Mouse (Mus musculus): ENCODE data around the gene Akap6. TPM values are rescaled to one million over a fixed set of nuclear protein-coding genes. Genes with fewer than 3 reads are reported as not detected.

The Akap6 gene
- total and polyA plus RNA-seq, 2 experiments, result 0.01 to 0.09 TPM

DNA sequence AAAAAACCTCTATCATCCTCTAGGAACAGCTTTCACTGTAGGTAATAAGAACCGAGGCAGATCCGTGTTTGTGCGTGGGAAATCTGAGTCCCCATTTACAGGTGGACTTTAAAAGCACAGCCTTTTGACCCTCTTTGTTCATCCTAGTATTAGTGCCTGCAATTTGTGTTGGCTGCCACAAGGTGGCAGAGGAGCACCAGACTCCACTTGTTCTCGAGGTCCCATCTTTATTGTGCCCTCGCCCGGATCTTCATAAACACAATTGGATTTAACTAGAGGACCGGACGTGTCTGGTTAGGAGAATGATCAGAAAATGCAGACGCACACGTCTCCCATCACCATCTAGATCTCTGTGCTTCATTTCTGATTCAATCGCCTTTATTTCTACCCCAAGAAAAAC lies 219.8 kb downstream of the Akap6 start:
- TF ChIP-seq CTCF (IDR thresholded peaks at IDR 0.05; ENCODE audit: low read depth, low read length), result peak; percentile 72
- no peak for TF ChIP-seq POLR2A (IDR thresholded peaks at IDR 0.05; ENCODE audit: extremely low read depth, insufficient read depth, low read length)
- WGBS, result 38% methylated on average over 11 of the region's 11 CpGs
- H3K27me3 ChIP-seq (ENCODE audit: control insufficient read depth, insufficient read depth, low read length), result no peaks in the 10 kb centered on the region
- H3K36me3 ChIP-seq (ENCODE audit: control insufficient read depth, insufficient read depth, low read length), result no peaks in the 10 kb centered on the region
- H3K4me3 ChIP-seq (ENCODE audit: insufficient read depth, low read depth, low read length), result no peak overlapping the region
- H3K9ac ChIP-seq (ENCODE audit: low read depth, low read length), result no peak overlapping the region
- H3K79me2 ChIP-seq (ENCODE audit: control insufficient read depth, insufficient read depth, low read length), result no peaks in the 10 kb centered on the region
- H3K4me1 ChIP-seq (ENCODE audit: control insufficient read depth, insufficient read depth, low read length), result no peaks in the 10 kb centered on the region
- DNase-seq (ENCODE audit: extremely low read depth, low read depth, low spot score), result no peak
- no peak overlapping the region for H3K27ac ChIP-seq (replicated peaks; ENCODE audit: insufficient read depth, low read depth, low read length)

DNA sequence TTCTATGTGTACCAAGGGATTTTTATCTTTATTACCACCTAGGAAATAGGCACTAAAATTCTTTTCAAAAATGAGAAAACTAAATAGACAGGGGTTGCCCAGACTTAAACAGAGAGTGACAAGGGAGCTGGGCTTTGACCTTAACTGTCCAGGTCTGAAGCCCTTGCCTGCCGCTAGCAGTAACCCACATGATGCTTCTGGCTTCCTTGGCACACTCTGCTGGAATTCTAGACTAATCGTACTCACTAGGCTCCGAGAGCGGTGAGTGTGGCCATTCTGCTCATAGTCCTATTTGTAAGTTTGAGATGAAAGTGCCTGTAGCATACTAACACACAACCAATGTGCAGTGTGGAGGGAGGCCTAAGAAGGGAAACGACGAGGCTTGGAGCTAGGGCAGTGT lies 223.3 kb downstream of the Akap6 start:
- no peak overlapping the region for H3K9ac ChIP-seq (ENCODE audit: low read depth, low read length)
- no peaks in the 10 kb centered on the region for H3K4me1 ChIP-seq (ENCODE audit: control insufficient read depth, insufficient read depth, low read length)
- H3K27ac ChIP-seq (replicated peaks; ENCODE audit: insufficient read depth, low read depth, low read length), result no peak overlapping the region
- 85% methylated on average over 6 of the region's 6 CpGs for WGBS
- no peaks in the 10 kb centered on the region for H3K79me2 ChIP-seq (ENCODE audit: control insufficient read depth, insufficient read depth, low read length)
- DNase-seq (ENCODE audit: extremely low read depth, low read depth, low spot score), result no peak
- no peaks in the 10 kb centered on the region for H3K27me3 ChIP-seq (ENCODE audit: control insufficient read depth, insufficient read depth, low read length)
- H3K4me3 ChIP-seq (ENCODE audit: insufficient read depth, low read depth, low read length), result no peak overlapping the region
- H3K36me3 ChIP-seq (ENCODE audit: control insufficient read depth, insufficient read depth, low read length), result no peaks in the 10 kb centered on the region
- TF ChIP-seq POLR2A (IDR thresholded peaks at IDR 0.05; ENCODE audit: extremely low read depth, insufficient read depth, low read length) (no peak), CTCF (IDR thresholded peaks at IDR 0.05; ENCODE audit: low read depth, low read length) (no peak)

DNA sequence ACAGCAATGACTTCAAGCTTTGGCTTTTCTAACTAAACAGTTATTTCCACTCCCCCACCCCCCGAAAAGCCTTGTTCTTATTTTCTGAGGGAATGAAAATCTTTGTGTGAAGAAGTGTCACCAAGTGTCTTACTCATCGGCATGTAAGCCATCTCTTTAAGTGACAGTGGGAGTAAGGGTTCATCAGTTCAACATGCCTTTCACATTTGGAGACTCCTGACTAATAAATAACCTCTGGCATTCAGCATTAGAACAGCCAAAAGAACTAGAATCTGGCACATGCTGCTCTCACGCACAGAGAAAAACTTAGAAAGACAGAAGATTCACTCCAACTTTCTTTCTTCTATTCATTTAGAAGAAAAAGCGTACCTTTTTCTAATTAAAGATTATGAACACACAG lies 226.3 kb downstream of the Akap6 start:
- TF ChIP-seq CTCF (IDR thresholded peaks at IDR 0.05; ENCODE audit: low read depth, low read length) (no peak), POLR2A (IDR thresholded peaks at IDR 0.05; ENCODE audit: extremely low read depth, insufficient read depth, low read length) (no peak)
- 81% methylated on average over 4 of the region's 4 CpGs for WGBS

DNA sequence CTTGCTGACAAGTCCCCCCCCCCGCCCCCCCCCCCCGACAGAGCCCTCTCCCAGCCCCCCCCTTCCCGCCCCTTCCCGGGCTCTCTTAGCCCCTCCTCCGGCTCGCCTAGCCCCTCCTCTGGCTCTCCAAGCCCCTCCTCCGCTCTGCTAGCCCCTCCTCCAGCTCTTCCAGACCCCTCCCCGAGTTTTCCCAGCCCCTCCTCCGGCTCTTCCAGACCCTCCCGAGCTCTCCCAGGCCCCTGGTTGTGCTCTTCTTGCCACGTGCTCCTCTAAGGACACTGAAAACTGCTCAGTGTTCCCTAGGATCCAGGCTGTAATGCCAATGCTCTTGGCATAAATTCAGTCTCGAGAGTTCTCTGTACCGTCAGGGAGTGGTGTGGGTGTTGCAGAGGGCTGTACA lies 234.6 kb downstream of the Akap6 start:
- Histone ChIP-seq H3K4me3 (ENCODE audit: insufficient read depth, low read depth, low read length) (no peak overlapping the region), H3K79me2 (ENCODE audit: control insufficient read depth, insufficient read depth, low read length) (no peaks in the 10 kb centered on the region), H3K36me3 (ENCODE audit: control insufficient read depth, insufficient read depth, low read length) (no peaks in the 10 kb centered on the region), H3K27ac (replicated peaks; ENCODE audit: insufficient read depth, low read depth, low read length) (no peak overlapping the region), H3K4me1 (ENCODE audit: control insufficient read depth, insufficient read depth, low read length) (no peaks in the 10 kb centered on the region), H3K27me3 (ENCODE audit: control insufficient read depth, insufficient read depth, low read length) (no peaks in the 10 kb centered on the region), H3K9ac (ENCODE audit: low read depth, low read length) (no peak overlapping the region)
- 52% methylated on average over 9 of the region's 13 CpGs for WGBS
- TF ChIP-seq CTCF (IDR thresholded peaks at IDR 0.05; ENCODE audit: low read depth, low read length) (no peak), POLR2A (IDR thresholded peaks at IDR 0.05; ENCODE audit: extremely low read depth, insufficient read depth, low read length) (no peak)
- DNase-seq (ENCODE audit: extremely low read depth, low read depth, low spot score), result no peak

More for the DNA sequence above, 226.3 kb downstream of the Akap6 start:
- Histone ChIP-seq H3K9ac (ENCODE audit: low read depth, low read length) (no peak overlapping the region), H3K4me1 (ENCODE audit: control insufficient read depth, insufficient read depth, low read length) (no peaks in the 10 kb centered on the region), H3K79me2 (ENCODE audit: control insufficient read depth, insufficient read depth, low read length) (no peaks in the 10 kb centered on the region), H3K27ac (replicated peaks; ENCODE audit: insufficient read depth, low read depth, low read length) (no peak overlapping the region), H3K27me3 (ENCODE audit: control insufficient read depth, insufficient read depth, low read length) (no peaks in the 10 kb centered on the region), H3K36me3 (ENCODE audit: control insufficient read depth, insufficient read depth, low read length) (no peaks in the 10 kb centered on the region), H3K4me3 (ENCODE audit: insufficient read depth, low read depth, low read length) (no peak overlapping the region)
- no peak for DNase-seq (ENCODE audit: extremely low read depth, low read depth, low spot score)

DNA sequence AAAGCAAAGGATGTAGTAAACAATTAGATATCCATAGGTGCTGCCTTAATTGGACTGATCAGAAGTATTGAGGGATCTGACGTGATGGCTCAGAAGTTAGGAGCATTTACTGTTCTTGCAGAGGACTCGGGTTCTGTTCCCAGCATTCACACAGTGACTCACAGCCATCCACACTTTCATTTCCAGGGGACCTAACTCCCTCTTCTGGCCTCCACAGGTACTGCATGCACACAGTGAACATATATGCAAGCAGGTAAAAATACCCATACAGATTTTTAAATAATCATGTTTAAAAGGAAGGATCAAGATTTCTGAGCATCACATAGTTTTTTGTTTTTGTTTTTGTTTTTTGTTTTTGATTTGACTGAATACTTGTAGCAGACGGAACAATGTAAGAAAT lies 235.8 kb downstream of the Akap6 start:
- no peaks in the 10 kb centered on the region for H3K79me2 ChIP-seq (ENCODE audit: control insufficient read depth, insufficient read depth, low read length)
- H3K27ac ChIP-seq (replicated peaks; ENCODE audit: insufficient read depth, low read depth, low read length), result no peak overlapping the region
- 93% methylated on average over 3 of the region's 3 CpGs for WGBS
- H3K9ac ChIP-seq (ENCODE audit: low read depth, low read length), result no peak overlapping the region
- H3K36me3 ChIP-seq (ENCODE audit: control insufficient read depth, insufficient read depth, low read length), result no peaks in the 10 kb centered on the region
- H3K4me3 ChIP-seq (ENCODE audit: insufficient read depth, low read depth, low read length), result no peak overlapping the region
- H3K4me1 ChIP-seq (ENCODE audit: control insufficient read depth, insufficient read depth, low read length), result no peaks in the 10 kb centered on the region
- no peaks in the 10 kb centered on the region for H3K27me3 ChIP-seq (ENCODE audit: control insufficient read depth, insufficient read depth, low read length)
- no peak for TF ChIP-seq POLR2A (IDR thresholded peaks at IDR 0.05; ENCODE audit: extremely low read depth, insufficient read depth, low read length)
- no peak for TF ChIP-seq CTCF (IDR thresholded peaks at IDR 0.05; ENCODE audit: low read depth, low read length)
- no peak for DNase-seq (ENCODE audit: extremely low read depth, low read depth, low spot score)

DNA sequence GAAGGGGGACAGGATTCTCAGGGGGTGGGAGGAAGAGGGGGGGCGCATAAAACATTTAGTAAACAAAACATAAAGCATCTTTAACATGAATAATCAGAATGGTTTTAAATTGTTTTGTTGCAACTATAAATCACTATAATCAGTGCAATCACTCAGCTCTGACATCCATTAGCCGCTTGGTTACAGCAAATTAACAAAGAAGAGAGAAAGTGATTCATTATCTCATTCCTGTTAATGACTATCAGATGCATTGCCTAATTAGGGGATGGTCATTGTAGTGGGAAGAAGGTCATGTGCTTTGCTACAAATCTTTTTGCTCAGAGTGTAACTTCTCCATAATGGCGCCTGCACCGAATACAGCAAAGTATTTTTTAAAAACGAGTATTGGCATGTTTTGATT lies 239.6 kb downstream of the Akap6 start:
- TF ChIP-seq CTCF (IDR thresholded peaks at IDR 0.05; ENCODE audit: low read depth, low read length) (no peak), POLR2A (IDR thresholded peaks at IDR 0.05; ENCODE audit: extremely low read depth, insufficient read depth, low read length) (no peak)
- DNase-seq (ENCODE audit: extremely low read depth, low read depth, low spot score), result no peak
- H3K4me3 ChIP-seq (ENCODE audit: insufficient read depth, low read depth, low read length), result no peak overlapping the region
- no peaks in the 10 kb centered on the region for H3K4me1 ChIP-seq (ENCODE audit: control insufficient read depth, insufficient read depth, low read length)
- H3K79me2 ChIP-seq (ENCODE audit: control insufficient read depth, insufficient read depth, low read length), result no peaks in the 10 kb centered on the region
- WGBS, result 85% methylated on average over 5 of the region's 5 CpGs
- H3K9ac ChIP-seq (ENCODE audit: low read depth, low read length), result no peak overlapping the region
- no peaks in the 10 kb centered on the region for H3K36me3 ChIP-seq (ENCODE audit: control insufficient read depth, insufficient read depth, low read length)
- no peak overlapping the region for H3K27ac ChIP-seq (replicated peaks; ENCODE audit: insufficient read depth, low read depth, low read length)
- no peaks in the 10 kb centered on the region for H3K27me3 ChIP-seq (ENCODE audit: control insufficient read depth, insufficient read depth, low read length)

Data from liver, adult 2 months (tissue).